Mouse (Mus musculus) cerebellum, postnatal 10 days (tissue): ENCODE results near the gene Rsc1a1.
A peak's percentile ranks its signal among the peaks of the same experiment; 100 is the strongest.

Experiments used
- DNase-seq, 2 experiments: peaks; one replicate each; pipeline ENCODE4 v3.0.0; 2021; ENCODE audit warnings: mixed read lengths in 2 of 2

Rsc1a1 gene

DNA sequence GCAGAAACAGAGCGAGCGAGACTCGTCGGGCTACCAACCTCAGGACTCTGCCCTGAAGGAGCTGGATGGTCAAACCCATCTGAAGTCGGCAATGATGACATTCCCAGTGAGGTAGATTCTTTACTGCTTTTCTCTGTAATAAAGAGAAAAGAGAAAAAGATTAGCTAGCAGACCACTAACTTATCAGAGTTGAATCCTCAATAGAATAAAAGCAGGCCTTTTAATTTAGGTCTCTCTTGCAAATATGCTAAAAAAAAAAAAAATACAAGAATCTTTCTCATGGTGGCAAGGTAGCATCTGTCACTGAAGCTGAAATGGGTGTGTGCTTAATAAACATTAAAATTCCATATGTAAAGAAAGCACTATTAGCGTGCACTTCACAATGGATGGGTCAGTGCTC, at the start of gene Rsc1a1:
Gene Rsc1a1 (minus strand): TSS at position 101 of the 400 bp plus-strand sequence.
- DNase-seq, result no peak

DNA sequence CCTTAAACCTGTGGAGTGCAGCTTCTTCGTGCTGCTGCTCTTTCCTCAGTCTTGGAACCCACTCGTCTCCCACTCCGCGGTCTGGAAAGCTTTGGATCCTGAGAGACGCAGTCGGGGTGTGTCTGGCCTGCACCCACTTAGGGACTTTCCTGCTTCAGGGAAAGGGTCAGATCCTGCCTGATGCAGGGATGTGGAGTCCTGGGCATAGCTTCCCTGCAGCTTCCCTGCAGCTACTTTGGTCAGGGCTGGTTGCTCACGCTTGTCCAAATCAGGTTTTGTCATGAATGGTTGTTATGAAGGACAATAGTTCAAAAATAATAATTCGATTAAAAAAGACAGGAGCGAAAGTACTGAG, 49.8 kb upstream of the Rsc1a1 start:
- no peak for DNase-seq

DNA sequence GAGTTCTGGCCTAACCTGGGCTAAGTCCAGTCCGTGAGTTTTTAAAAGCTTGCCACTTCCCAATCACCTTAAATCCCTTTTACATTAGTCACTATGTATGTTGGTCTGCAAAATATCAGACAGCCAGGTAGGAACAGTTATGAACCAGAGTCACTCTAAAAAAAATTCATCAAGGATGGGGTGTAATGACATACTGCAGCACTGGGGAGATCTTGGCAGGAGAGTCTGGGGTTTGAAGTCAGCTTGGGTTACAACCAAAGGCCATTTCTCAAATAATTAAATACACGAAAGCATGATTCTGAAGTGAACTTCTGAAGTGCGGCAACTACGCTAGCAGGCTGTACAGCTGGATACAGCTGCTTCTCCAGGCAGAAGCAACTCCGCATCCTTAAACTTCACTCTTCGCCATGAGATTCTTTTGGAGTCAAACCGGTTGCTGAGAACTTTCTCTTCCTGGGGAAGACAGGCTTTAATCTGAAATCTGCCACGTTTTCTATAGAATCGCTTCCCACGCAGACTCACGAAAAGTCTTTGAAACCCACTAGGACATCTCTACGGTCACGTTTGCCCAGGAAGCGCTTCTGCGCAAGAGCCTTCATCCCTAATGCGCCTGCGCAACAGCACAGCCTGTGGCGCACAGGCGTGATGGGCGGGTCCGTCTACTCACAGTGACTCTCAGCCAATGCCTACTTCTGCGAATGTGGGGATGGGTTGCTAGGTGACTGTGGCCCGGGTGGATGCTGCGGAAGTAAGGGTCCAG, 49.2 kb upstream of the Rsc1a1 start:
- peak; percentile 89 to 95 for DNase-seq

DNA sequence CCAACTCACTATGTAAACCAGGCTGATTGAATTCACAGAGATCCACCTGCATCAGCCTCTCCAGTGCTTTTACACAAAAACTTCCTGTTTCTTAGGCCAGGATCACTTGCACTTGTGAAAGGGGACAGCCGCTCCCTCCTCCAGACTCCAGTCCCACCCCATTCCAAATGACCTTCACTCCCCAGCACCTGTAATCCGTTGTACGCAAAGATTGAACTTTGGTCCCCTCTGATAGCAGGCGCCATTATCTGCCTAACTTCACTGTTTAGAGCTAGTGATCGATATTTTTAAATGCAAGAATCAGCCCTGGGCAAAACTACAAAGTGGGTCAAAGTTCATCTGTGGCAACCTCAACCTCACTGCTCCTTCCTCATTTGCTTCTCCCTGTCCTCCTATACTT, 46.4 kb upstream of the Rsc1a1 start:
- no peak for DNase-seq

DNA sequence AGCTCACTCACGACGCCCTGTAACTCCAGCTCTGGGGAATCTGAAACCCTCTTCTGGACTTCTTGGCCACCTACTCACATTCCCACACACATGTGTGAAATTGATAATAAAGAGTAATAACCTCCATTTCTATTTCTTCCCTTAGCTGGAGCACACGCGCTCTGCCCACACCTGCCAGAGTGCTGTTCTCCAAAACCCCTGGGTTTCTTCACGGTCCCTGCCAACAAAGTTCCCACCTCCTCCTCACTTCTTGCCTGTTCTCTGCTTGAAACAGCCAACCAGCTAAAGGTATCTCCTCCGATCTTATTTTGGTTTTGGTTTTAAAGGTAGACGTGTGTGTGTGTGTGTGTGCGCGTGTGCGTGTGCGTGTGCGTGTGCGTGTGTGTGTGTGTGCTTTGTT, 45.0 kb upstream of the Rsc1a1 start:
- no peak for DNase-seq

DNA sequence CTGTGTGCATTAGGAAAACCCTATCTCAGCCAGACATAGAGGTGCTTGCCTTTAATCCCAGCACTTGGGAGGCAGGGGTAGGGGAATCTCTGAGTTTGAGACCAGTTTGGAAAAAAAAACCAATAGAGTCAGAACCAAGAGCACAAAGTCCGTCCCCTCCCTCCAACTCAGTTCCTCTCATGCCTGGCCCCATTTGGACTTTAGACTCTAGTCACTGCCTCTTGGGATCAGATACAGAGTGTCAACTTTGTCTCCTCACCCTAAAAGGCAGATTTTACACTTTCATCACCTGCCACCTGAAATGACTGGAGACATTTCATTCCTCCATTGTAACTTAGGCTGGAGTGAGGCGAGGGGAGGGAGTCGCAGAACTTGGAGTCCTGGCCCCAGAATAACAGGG, 43.9 kb upstream of the Rsc1a1 start:
- DNase-seq, result no peak

DNA sequence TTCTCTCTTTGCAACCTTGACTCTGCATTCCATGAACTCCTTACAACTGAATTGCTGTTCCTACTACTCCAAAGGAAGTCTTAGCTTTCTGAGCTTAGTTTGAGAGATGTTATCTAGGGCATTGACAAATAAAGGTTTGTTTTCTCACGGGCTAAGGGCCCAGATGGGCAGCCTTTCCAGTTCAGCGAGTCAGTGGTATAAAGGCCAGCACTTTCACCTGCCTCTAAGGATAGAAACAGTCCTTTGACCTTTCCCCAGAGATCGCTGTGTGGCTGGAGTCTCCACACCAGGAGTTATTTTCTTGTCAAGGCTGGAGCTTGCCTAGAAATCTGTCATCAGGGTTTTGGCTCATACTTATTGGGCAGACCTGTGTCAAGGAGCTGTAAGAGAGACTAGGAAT, 40.3 kb upstream of the Rsc1a1 start:
- DNase-seq, result no peak

DNA sequence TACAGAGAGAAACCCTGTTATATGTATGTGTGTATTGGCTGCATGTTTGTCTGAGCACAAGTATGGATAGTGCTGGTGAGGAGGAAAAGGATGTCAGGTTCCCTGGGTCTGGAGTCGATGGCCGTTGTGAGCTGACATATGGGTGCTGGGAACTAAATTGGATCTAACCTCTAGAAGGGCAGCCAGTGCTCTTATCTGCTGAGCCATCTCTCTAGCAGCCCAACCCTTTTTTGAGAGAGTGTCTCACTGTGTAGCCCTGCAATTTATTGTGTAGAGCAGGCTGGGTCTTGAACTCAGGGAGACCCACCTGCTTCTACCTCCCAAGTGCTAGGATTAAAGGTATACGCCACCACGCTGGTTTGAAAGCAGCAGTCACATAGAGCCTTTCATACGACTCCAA, 39.9 kb upstream of the Rsc1a1 start:
- DNase-seq, result no peak

DNA sequence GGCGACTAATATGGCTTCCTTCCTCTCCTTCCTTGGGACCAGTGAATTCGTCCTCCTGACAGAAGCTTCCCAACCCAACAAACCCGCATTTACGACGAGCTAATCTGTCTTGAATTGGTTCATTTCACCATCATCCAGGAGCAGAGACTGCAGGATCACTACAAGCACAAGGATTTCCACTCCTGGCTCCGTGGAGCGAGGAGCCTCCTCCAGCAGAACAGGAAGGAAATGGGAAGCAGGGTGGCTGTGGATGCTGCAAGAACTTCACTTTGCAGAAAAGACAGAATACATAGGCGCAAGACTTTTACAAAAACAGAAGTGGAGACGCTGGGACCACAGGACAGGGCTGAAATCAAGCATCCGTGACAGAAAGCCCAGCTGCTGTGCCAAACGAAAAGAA, 39.2 kb upstream of the Rsc1a1 start:
- no peak for DNase-seq

DNA sequence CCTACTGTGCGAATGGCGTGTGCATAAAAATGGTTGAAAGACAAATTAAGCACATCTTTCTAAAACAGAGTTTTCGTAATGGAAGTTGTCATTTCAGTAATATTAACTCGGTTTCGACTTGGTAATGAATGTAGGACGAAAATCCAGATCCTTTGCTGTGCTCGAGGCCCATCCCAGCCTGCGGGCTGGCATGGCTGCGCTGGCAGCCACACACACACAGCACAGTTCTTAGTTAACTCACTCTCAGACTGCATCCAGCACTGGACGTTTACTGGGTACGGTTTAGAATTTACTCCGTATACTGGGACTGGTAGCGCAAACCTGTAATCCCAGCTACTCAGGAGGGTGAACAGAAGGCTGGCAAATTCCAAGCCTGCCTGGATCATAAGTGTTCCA, 38.3 kb upstream of the Rsc1a1 start:
- DNase-seq, result peak; percentile 24 to 58

DNA sequence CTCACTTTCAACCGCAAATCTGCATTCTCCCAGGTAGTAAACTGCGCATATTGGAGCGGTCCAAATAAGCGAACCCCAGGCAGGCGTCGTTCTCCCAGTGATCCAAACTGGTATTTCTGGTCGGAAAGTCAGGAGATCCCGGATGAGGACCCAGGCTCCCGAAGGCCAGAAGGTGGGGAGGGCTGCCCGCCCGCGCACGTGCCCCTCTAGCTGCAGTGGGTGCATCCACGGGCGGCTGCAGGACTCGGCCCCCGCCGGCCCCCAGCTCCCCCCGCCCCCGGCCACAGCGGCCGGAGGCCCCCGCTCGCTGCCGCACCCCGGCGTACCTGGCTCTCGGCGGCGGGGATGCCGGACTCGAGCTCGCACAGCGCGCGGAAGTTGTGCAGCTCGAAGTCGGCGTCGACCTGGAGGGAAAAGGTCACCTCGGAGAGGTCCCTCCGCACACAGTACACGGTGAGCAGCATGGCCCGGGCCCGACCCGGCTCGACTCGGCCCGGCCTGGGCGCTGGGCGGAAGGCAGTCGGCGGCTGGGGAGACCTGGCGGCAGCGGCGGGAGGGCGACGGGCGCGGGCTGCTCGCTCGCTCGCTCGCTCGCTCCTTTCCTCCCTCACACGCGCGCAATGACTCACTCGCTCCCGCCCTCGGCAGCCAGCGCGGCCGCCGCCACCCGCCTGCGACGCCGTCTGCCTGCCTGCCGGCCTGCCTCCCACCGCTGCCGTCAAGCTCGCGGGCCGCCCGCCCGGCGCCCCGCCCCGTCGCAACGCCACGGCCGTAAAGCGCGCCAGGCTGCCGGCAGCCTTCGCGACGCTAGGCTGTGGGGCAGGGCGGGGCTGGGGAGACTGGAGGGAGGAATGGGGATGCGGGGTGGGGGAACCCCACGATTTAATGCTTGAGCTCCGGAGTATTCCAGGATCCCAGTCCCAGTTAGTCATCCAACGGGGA, 37.6 kb upstream of the Rsc1a1 start, which contains the start of gene Ddi2:
Gene Ddi2 (minus strand): TSS at position 689 of the 942 bp plus-strand sequence.
- peak; percentile 96 to 98 for DNase-seq

DNA sequence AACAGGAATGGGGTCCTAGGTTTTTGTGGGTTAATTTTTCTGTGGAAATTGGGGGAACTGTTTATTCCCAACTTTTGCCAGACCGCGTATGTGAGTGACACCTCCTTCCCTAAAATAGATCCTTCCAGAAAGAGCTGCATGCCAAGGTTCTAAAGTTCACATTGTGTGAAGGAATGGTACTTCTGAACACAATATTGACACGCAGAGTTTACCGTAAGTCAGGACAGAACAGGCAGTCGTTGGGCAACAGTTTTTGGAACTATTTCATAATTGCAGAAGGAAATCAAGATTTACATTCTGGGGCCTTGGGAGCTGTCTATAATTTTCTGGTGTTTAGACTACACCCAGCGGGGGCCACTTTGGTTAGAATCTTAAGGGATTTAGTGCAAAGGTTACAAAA, 36.6 kb upstream of the Rsc1a1 start:
- DNase-seq, result no peak

DNA sequence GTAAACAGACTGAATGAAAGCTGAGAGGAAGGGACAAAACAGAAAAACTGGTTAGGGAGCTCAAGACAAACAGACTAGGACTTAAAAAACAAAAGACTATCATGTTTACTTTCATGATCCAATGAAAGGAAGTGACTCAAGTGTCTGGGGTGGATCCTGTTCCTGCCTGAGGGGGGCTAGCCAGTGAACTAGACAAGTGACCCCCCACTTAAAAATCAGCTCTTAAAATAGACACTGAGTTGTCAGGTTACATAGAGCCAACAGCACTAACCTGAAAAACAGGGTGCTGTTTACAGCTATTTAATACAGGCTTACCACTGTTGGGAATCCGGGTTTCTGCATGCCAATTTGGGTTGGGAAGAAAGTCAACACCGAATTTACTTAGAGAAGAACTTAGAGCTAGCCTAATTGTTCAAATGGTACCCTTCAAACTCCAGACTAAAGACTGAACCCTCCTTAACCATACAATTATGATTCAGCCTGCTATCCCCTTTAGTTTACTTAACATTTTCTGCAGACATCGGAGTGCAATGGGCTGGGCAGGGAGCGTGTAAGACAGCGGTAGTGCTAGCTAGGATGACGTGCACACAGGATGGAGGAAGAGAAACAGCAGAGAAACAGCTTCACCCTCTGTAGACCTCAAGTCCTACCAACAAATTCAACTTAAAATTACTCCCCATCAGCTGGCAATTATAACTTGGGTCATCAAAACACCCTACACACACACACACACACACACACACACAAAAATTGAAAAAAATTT, 35.5 kb upstream of the Rsc1a1 start:
- DNase-seq, result no peak

DNA sequence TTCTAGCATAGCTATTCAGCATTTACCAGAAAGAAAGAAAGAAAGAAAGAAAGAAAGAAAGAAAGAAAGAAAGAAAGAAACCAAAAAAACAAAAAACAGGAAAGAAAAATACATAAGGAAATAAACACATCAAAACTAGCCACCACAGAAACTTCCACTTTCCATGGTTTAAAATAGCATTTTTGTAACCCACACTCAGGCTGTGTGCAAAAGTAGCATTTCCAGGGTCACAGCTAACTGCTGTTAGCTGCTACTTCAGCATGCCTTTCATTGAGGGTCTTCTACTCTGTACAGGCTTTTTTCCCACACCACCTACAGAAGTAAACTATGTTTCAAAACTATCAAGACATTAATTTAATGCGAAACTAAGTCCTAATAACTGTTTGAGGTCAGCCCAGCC, 33.9 kb upstream of the Rsc1a1 start:
- no peak for DNase-seq

DNA sequence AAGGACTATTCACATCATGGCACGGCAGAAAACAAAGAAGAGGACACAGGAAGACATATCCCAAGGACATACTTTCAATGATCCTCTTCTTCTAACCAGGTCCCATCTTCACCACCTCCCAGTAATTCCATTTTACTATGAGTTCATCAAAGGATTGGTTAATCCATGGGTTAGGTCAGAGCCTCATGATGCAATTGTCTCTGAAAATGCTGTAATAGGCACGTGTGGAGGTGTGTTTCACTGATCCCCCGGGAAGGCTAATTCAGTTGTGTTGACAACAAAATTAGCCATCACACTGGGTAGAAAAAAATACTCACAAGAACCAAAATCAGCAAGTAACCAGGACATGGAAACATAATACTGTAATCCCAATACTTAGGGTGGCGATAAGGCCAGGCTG, 32.2 kb upstream of the Rsc1a1 start:
- DNase-seq, result no peak

DNA sequence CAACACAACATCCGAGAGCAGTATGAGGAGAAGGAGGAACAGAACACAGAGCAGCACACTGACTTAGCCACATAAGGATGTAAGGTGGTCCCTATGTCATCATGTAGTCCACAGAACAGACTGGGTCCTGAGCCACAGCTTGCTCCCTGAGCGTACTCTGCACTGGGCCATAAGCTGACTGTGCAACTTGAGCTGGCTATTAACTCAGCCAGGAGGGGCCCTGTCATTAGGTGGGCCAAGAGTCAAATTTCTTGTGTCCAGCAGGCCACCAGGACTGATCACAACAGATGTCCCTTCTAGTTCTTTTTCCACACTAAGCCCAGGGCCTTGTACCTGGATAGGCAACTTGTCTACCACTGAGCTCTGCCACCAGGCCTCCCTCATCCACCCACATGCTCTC, 29.6 kb upstream of the Rsc1a1 start:
- peak in 1 of 2 experiments; percentile 26 for DNase-seq

DNA sequence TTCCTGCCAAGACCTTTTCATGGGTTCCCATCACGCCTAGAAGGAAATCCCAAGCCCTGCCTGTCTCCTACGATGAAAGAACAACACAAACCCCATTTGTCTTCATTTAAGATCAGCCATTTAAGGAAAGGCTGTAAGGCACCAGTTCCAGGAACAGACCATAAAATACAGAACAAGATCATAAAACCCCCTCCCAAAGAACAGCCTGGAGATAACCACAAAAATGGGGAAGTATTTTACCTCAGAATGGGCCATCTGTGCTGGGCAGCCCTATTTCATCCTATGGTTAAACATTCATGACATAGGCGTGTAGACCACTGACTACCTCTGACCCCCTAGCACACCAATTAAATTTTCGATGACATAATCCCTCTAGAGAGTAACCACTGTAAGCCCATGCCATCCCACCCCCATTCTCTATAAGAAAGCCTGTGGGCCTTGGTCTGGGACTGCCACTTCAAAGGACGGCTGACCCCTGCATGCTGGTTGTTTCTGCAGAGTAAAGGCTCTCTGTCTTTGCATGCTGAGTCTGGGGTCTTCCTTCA, 28.3 kb upstream of the Rsc1a1 start:
- DNase-seq, result no peak

DNA sequence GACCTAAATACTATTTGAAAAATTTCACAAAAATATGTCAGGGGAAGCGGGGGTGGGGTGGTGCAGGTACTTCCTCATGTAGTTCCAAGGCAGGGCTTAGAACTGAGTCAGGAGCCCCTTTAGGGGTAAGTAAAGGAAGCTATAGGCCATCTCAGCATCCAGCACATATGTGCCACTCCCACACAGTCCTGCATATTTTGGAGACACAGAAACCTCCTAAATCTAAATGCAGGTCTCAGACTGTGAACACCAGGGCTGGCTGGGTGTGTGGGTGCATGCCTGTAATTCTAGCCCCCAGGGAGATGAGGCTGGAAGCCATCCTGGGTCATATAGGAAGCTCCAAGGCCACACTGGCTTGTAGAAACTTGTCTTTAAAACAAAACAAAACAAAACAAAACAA, 25.9 kb upstream of the Rsc1a1 start:
- no peak for DNase-seq

DNA sequence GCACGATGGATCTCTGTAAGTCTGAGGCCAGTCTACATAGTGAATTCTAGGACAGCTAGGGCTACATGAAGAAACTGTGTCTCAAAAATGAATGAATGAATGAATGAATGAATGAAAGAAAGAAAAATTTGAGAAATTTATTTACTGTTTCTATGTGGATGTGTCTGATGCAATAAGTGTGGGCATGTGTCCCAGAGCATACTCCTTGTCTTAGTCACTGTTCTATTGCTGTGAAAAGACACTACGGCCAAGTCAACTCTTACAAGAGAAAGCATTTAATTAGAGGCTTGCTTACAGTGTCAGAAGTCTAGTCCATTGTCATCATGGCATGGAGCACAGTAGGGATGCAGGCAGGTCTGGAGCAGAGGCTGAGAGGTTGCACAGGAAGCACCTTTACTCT, 23.6 kb upstream of the Rsc1a1 start:
- DNase-seq, result no peak

DNA sequence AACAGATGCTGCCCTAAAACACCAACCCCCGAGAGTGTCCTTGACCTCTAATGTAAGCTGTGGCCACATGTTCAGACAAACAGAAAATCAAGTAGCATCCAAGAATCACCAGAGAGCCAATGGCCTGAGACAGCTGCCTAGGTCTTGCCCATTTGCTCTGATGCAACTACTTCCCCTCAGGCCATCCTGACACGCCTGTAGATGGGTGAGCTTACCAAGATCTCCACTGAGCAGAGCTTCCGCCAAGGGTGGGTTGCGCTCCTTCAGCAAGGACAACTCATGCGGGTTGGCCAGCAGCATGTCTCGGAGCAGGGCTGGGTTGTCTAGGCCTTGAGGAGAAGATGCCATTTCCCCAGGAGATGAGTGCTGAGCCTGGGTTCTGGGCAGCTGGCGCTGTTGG, 22.6 kb upstream of the Rsc1a1 start:
- DNase-seq, result no peak

DNA sequence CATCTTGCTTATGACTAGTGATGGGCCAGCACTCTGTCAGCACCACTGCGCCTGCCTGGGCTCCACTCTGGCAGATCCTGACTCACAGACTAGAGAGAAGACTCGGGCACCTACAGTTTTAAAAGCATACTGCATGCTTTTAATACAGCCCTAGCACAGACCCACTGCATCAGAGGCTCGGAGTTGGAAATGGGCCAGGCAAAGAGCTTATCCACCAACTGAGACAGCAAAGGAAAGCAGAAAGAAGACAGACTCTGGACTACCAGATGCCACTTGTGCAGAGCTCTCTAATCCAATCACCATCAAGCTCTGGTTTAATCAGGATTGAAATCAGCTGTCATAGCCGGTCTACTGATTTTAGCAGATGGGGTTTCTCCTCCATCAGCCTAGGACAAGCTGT, 19.9 kb upstream of the Rsc1a1 start:
- DNase-seq, result peak; percentile 89 to 90

DNA sequence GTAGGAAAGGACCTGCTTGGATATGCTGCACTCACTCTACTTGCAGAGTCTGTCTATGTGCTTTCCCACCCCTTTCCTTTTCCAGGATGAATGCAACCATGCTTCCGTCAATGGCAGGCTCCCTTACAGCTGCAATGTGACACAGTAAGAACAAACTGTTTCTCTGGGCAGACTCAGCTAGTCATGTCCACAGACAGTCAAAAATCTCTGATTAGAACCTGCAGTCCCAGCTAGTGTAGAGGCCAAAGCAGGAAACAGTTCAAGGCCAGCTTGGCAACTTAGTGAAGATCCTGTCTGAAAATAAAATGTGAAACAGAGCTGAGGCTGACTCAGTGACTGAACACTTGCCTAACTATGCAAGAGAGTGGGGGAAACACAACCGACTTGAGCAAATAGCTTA, 19.2 kb upstream of the Rsc1a1 start:
- no peak for DNase-seq

DNA sequence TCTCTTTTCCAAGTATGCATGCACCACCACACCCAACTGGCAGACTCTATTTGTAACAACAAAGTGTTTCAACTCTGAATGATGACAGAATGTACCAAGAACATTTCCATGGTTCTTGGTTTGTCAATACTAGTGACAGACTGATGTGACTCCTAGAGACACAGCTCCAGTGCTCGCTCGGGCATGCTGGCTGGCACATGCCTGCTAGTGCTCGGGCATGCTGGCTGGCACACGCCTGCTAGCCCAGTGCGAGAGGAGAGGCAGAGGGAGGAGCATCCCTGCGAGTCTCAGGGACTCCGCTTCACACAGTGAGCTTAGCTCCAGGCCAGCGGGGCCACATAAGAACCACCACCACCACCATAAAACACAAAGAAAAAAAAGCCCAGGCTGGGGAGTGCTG, 9.3 kb upstream of the Rsc1a1 start:
- no peak for DNase-seq
